Mouse (Mus musculus) lung, embryonic 16.5 days (tissue): ENCODE measurements around the gene Gm1043. TPM values are rescaled to one million over a fixed set of nuclear protein-coding genes. Genes with fewer than 3 reads are reported as not detected.

Experiments
- ATAC-seq: fragments of 200-750 bp; cut with Nextera tagmentation; 2 replicates; pipeline ENCODE4 v1.8.0; 2017; ENCODE audit warnings: low read depth, mild to moderate bottlenecking, moderate library complexity
- H3K27ac ChIP-seq: fragments of 300-500 bp; sonication (generic); 2 replicates; pipeline ENCODE4 v1.5.1; 2014; ENCODE audit warnings: mild to moderate bottlenecking, control low read depth, low read length
- H3K27me3 ChIP-seq: fragments of 300-500 bp; sonication (generic); 2 replicates; pipeline ENCODE4 v1.6.1; 2014; ENCODE audit warnings: low read depth, low read length, mixed read lengths; ENCODE audit not compliant: control insufficient read depth, insufficient read depth
- H3K36me3 ChIP-seq: fragments of 300-500 bp; sonication (generic); 2 replicates; pipeline ENCODE4 v1.6.1; 2014; ENCODE audit warnings: low read length; ENCODE audit not compliant: control insufficient read depth, insufficient read depth
- H3K4me1 ChIP-seq: fragments of 300-500 bp; sonication (generic); replicated peaks from 2 replicates; pipeline ENCODE4 v1.6.1; 2014; ENCODE audit warnings: low read length, mixed read lengths; ENCODE audit not compliant: control insufficient read depth, insufficient read depth
- H3K4me2 ChIP-seq: fragments of 300-500 bp; sonication (generic); 2 replicates; pipeline ENCODE4 v1.6.1; 2014; ENCODE audit warnings: low read depth, low read length, control low read depth
- H3K4me3 ChIP-seq: fragments of 300-500 bp; sonication (generic); 2 replicates; pipeline ENCODE4 v1.5.1; 2014; ENCODE audit warnings: mild to moderate bottlenecking, low read length, control low read depth
- H3K9ac ChIP-seq: fragments of 300-500 bp; sonication (generic); 2 replicates; pipeline ENCODE4 v1.6.1; 2014; ENCODE audit warnings: low read length, control low read depth
- H3K9me3 ChIP-seq: fragments of 300-500 bp; sonication (generic); 2 replicates; pipeline ENCODE4 v1.6.1; 2016; ENCODE audit warnings: low read length; ENCODE audit not compliant: control insufficient read depth
- WGBS: fragments of 180-500 bp; shearing (Covaris S2); extraction: QIAGEN DNeasy Blood & Tissue Kit; methylation state at CpG from one replicate; pipeline ENCODE4 v1.1.7; 2014; 5-methylcytosine and 5-hydroxymethylcytosine counted together
- polyA plus RNA-seq: library from polyadenylated mRNA; unstranded; fragments of >200 nt; fragmentation: Nextera tagmentation; extraction: Ambion mirVana; gene quantifications from 2 replicates; pipeline ENCODE4 v1.2.1, GENCODE M21; 2015

Gm1043 gene
- polyA plus RNA-seq = not detected in 2 replicates

GRCm38 (mm10) chr5:37085241-37085640, at the start of gene Gm1043:
Gm1043 (plus strand) TSS chr5:37085370.
- Histone ChIP-seq H3K36me3 (no peaks in the 10 kb centered on the region), H3K4me3 (no peak within 1 kb of the TSS), H3K4me1 (no peaks in the 10 kb centered on the region), H3K27ac (no peak within 1 kb of the TSS), H3K4me2 (no peak within 1 kb of the TSS), H3K9ac (no peak within 1 kb of the TSS), H3K27me3 (peaks cover 7% of the 10 kb centered on the region), H3K9me3 (no peaks in the 10 kb centered on the region)
- no peak for ATAC-seq
- WGBS = 85% methylated on average over 16 of the region's 16 CpGs

- 76% methylated on average over 6 of the region's 6 CpGs for WGBS
- Histone ChIP-seq H3K27me3 (peaks cover 5% of the 10 kb centered on the region), H3K36me3 (no peaks in the 10 kb centered on the region), H3K4me3 (no peak overlapping the region), H3K4me2 (no peak overlapping the region), H3K9me3 (no peaks in the 10 kb centered on the region), H3K9ac (no peak overlapping the region), H3K4me1 (no peaks in the 10 kb centered on the region), H3K27ac (no peak overlapping the region)
- no peak for ATAC-seq
These were observed 49.3 kb upstream of the Gm1043 start for GRCm38 (mm10) chr5:37035896-37036295.

DNA sequence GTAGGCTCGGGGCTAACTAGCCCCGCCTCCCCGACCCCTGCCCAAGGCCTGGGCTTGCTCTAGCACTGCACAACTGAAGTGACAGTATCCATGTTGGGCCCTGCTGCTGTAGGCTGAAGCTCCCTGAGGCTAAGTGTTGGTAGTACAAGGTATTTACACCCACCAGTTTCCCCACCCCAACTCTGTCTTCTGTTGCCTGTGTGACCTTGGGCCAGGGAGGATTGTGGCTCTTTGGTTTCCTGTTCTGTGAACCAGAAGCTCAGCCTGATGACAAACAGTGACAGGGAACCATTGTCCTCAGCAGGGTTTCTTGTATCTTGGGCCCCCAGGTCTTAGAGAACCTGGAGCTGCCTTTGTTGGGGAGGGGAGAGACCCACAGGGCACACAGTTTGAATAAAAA, 48.3 kb upstream of the Gm1043 start:
- no peaks in the 10 kb centered on the region for H3K36me3 ChIP-seq
- ATAC-seq = no peak
- no peaks in the 10 kb centered on the region for H3K4me1 ChIP-seq
- whole genome bisulfite sequencing = 65% methylated on average over 3 of the region's 3 CpGs
- H3K9me3 ChIP-seq = no peaks in the 10 kb centered on the region
- no peak overlapping the region for H3K4me3 ChIP-seq
- H3K27ac ChIP-seq = no peak overlapping the region
- no peak overlapping the region for H3K9ac ChIP-seq
- H3K27me3 ChIP-seq = no peaks in the 10 kb centered on the region
- H3K4me2 ChIP-seq = no peak overlapping the region

- Histone ChIP-seq H3K36me3 (no peaks in the 10 kb centered on the region), H3K4me2 (no peak overlapping the region), H3K27ac (no peak overlapping the region), H3K4me3 (no peak overlapping the region), H3K27me3 (no peaks in the 10 kb centered on the region), H3K9ac (no peak overlapping the region), H3K4me1 (no peaks in the 10 kb centered on the region), H3K9me3 (no peaks in the 10 kb centered on the region)
- WGBS = 55% methylated on average over 6 of the region's 6 CpGs
- no peak for ATAC-seq
These were observed 45.3 kb upstream of the Gm1043 start for GRCm38 (mm10) chr5:37039908-37040307.

DNA sequence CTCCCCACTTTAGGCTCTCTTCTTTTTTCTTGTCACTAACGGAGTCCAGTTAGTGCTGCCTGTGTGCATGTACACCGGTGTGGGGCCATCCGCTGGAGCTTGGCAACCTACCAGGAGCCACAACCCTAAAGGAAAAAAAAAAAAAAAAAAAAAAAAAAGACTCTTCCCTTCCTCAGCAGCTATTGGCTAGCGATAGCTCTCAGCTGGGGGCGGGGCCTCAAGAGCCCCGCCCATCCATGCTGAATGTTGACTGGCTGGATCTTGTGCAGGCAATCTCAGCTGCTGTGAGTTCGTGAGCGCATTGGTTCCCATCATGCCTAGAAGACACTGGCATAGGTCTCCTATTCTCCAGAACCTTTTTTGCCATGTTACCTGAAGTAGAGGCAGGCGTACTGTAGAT, 44.5 kb upstream of the Gm1043 start:
- no peak for ATAC-seq
- 17% methylated on average over 9 of the region's 9 CpGs for WGBS
- no peaks in the 10 kb centered on the region for H3K9me3 ChIP-seq

DNA sequence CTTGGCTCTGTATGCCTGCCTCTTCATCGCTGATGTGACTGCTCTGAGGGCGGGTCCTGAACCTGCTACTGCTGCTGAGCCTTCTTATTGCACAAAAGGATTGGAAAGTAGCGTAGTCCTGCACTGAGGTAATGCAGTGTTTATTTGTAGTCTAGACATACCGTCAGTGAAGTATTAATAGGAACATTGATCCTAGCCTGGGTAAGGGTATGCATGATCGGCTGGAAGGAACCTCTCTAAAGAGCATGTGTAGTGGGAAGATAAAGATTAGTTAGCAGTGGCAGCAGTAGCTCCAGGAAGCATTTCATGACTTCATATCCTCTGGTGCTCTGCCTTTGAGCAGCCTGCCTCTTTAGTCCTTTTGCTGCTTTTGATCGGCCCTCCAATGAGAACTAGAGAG, 43.5 kb upstream of the Gm1043 start:
- Histone ChIP-seq H3K27me3 (no peaks in the 10 kb centered on the region), H3K4me2 (no peak overlapping the region), H3K9ac (no peak overlapping the region), H3K9me3 (no peaks in the 10 kb centered on the region), H3K4me3 (no peak overlapping the region), H3K4me1 (no peaks in the 10 kb centered on the region), H3K36me3 (no peaks in the 10 kb centered on the region), H3K27ac (no peak overlapping the region)
- no peak for ATAC-seq
- WGBS = 36% methylated on average over 6 of the region's 6 CpGs

More for the DNA sequence above, 44.5 kb upstream of the Gm1043 start:
- H3K27ac ChIP-seq = no peak overlapping the region
- H3K9ac ChIP-seq = no peak overlapping the region
- H3K4me1 ChIP-seq = no peaks in the 10 kb centered on the region
- no peak overlapping the region for H3K4me2 ChIP-seq
- no peaks in the 10 kb centered on the region for H3K36me3 ChIP-seq
- no peak overlapping the region for H3K4me3 ChIP-seq
- H3K27me3 ChIP-seq = no peaks in the 10 kb centered on the region

GRCm38 (mm10) chr5:37042934-37043333, 42.2 kb upstream of the Gm1043 start:
- WGBS = 40% methylated on average over 4 of the region's 4 CpGs
- no peaks in the 10 kb centered on the region for H3K9me3 ChIP-seq
- no peak for ATAC-seq
- H3K4me3 ChIP-seq = no peak overlapping the region
- H3K4me1 ChIP-seq = no peaks in the 10 kb centered on the region
- no peak overlapping the region for H3K27ac ChIP-seq
- no peaks in the 10 kb centered on the region for H3K27me3 ChIP-seq
- no peaks in the 10 kb centered on the region for H3K36me3 ChIP-seq
- H3K9ac ChIP-seq = no peak overlapping the region
- H3K4me2 ChIP-seq = no peak overlapping the region

GRCm38 (mm10) chr5:37044793-37045192, 40.4 kb upstream of the Gm1043 start:
- Histone ChIP-seq H3K36me3 (no peaks in the 10 kb centered on the region), H3K4me2 (no peak overlapping the region), H3K9ac (no peak overlapping the region), H3K4me3 (no peak overlapping the region), H3K27ac (no peak overlapping the region), H3K9me3 (no peaks in the 10 kb centered on the region), H3K4me1 (no peaks in the 10 kb centered on the region), H3K27me3 (no peaks in the 10 kb centered on the region)
- 73% methylated on average over 2 of the region's 2 CpGs for whole genome bisulfite sequencing
- no peak for ATAC-seq

- Histone ChIP-seq H3K27ac (no peak overlapping the region), H3K36me3 (no peaks in the 10 kb centered on the region), H3K4me3 (no peak overlapping the region), H3K4me1 (no peaks in the 10 kb centered on the region), H3K4me2 (no peak overlapping the region), H3K27me3 (no peaks in the 10 kb centered on the region), H3K9me3 (no peaks in the 10 kb centered on the region), H3K9ac (no peak overlapping the region)
- no peak for ATAC-seq
- WGBS = 67% methylated on average over 2 of the region's 2 CpGs
These were observed 39.6 kb upstream of the Gm1043 start for GRCm38 (mm10) chr5:37045582-37045981.

- Histone ChIP-seq H3K9ac (no peak overlapping the region), H3K4me1 (no peaks in the 10 kb centered on the region), H3K36me3 (no peaks in the 10 kb centered on the region), H3K4me2 (no peak overlapping the region), H3K9me3 (no peaks in the 10 kb centered on the region), H3K27me3 (no peaks in the 10 kb centered on the region), H3K4me3 (no peak overlapping the region), H3K27ac (no peak overlapping the region)
- ATAC-seq = no peak
- 24% methylated on average over 5 of the region's 5 CpGs for WGBS
These were observed 38.4 kb upstream of the Gm1043 start for GRCm38 (mm10) chr5:37046791-37047190.
